Mouse (Mus musculus): ENCODE data around the gene Rps25. TPM values are rescaled to one million over a fixed set of nuclear protein-coding genes. Genes with fewer than 3 reads are reported as not detected.
"Not testable (repeated sequence)": the region's sequence is repeated elsewhere in the genome, so short reads cannot be mapped to it uniquely, and the experiment has no call there.

The Rps25 gene
- polyA plus RNA-seq, 1 experiment, result 226 TPM

- TF ChIP-seq POLR2A (IDR thresholded peaks at IDR 0.05; ENCODE audit: borderline replicate concordance, extremely low read depth, low read depth, low read length) (no peak), CTCF (IDR thresholded peaks at IDR 0.05; ENCODE audit: insufficient read depth, low read length) (no peak)
- Histone ChIP-seq H3K4me3 (replicated peaks; ENCODE audit: extremely low read depth, low read depth, low read length) (no peak overlapping the region), H3K4me1 (ENCODE audit: control insufficient read depth, insufficient read depth, low read length) (no peaks in the 10 kb centered on the region)
- no peak for DNase-seq
- 86% methylated on average over 13 of the region's 13 CpGs for WGBS
Measured at GRCm38 (mm10) chr9:44399114-44399794, 7.7 kb upstream of the Rps25 start.

GRCm38 (mm10) chr9:44399795-44400114 is 7.2 kb upstream of the Rps25 start:
- TF ChIP-seq CTCF (IDR thresholded peaks at IDR 0.05; ENCODE audit: insufficient read depth, low read length) (no peak), POLR2A (IDR thresholded peaks at IDR 0.05; ENCODE audit: borderline replicate concordance, extremely low read depth, low read depth, low read length) (no peak)
- Histone ChIP-seq H3K4me1 (ENCODE audit: control insufficient read depth, insufficient read depth, low read length) (no peaks in the 10 kb centered on the region), H3K4me3 (replicated peaks; ENCODE audit: extremely low read depth, low read depth, low read length) (no peak overlapping the region)
- DNase-seq, result no peak
- WGBS, result 84% methylated on average over 6 of the region's 6 CpGs

DNA sequence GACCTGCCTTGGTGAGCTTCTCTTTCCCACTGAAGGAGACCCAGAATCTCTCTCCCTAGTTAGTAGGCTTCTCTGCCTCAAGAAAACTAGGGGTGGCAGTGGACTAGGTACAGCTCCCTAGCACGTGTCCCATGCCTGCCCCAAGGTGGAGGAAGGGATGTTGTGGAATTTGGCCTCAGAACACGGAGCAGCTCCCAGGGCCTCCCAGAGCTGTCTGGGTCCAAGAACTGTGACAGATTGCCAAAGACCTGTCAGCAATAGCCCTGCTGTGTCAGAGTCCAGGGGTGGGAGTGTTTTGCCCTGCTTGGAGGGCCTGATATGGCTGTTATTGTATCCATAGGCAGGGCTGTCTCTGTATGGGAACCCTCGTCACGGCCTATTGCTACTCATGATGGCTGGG is 5.9 kb upstream of the Rps25 start:
- WGBS, result 72% methylated on average over 4 of the region's 4 CpGs
- Histone ChIP-seq H3K4me1 (ENCODE audit: control insufficient read depth, insufficient read depth, low read length) (no peaks in the 10 kb centered on the region), H3K4me3 (replicated peaks; ENCODE audit: extremely low read depth, low read depth, low read length) (no peak overlapping the region)
- TF ChIP-seq CTCF (IDR thresholded peaks at IDR 0.05; ENCODE audit: insufficient read depth, low read length), result no peak
- TF ChIP-seq POLR2A (IDR thresholded peaks at IDR 0.05; ENCODE audit: borderline replicate concordance, extremely low read depth, low read depth, low read length), result no peak
- no peak for DNase-seq

DNA sequence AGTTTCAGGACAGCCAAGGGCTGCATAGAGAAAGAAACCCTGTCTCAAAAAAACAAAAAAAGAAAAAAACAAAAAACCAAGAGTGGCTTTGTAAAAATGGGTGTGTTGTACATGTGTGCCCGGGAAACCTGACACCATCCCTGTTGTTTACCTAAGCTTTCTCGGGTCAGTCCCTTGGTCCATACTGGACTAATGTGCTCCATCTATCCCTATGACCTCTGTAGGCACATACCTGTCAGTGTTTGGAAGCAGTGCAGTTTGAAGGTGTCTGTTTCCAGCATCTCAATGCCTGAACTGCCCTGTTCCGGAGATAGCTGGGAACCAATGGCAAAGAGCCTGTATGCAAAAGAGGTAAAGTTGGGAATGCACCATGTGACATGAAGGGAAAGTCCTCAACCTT is 1.9 kb upstream of the Rps25 start:
- Histone ChIP-seq H3K4me1 (ENCODE audit: control insufficient read depth, insufficient read depth, low read length) (peaks cover 2% of the 10 kb centered on the region; the same call in 1 of the 2 replicates), H3K4me3 (replicated peaks; ENCODE audit: extremely low read depth, low read depth, low read length) (no peak overlapping the region)
- TF ChIP-seq CTCF (IDR thresholded peaks at IDR 0.05; ENCODE audit: insufficient read depth, low read length) (no peak), POLR2A (IDR thresholded peaks at IDR 0.05; ENCODE audit: borderline replicate concordance, extremely low read depth, low read depth, low read length) (no peak)
- DNase-seq, result no peak
- WGBS, result 63% methylated on average over 3 of the region's 3 CpGs

DNA sequence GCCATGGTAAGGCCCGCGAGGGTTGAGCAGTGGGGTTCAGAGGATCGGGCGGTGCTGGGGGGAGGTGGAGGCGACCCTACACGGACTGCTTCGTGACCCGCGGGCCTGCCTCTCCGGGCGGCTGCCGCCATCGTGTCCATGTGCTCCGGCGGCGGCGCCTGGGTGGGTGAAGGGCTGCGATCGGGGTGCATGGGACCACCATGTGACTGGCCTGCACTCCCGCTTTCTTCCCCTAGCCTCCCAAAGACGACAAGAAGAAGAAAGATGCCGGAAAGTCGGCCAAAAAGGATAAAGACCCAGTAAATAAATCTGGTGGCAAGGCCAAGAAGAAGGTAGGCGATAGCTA is 786 bp downstream of the Rps25 start:
- H3K4me1 ChIP-seq (ENCODE audit: control insufficient read depth, insufficient read depth, low read length), result peaks cover 2% of the 10 kb centered on the region; the same call in 1 of the 2 replicates
- under 1% methylated on average over 24 of the region's 24 CpGs for WGBS
- peak overlapping the region; percentile 95 for H3K4me3 ChIP-seq (replicated peaks; ENCODE audit: extremely low read depth, low read depth, low read length)
- DNase-seq, result no peak
- TF ChIP-seq CTCF (IDR thresholded peaks at IDR 0.05; ENCODE audit: insufficient read depth, low read length) (no peak), POLR2A (IDR thresholded peaks at IDR 0.05; ENCODE audit: borderline replicate concordance, extremely low read depth, low read depth, low read length) (no peak)

DNA sequence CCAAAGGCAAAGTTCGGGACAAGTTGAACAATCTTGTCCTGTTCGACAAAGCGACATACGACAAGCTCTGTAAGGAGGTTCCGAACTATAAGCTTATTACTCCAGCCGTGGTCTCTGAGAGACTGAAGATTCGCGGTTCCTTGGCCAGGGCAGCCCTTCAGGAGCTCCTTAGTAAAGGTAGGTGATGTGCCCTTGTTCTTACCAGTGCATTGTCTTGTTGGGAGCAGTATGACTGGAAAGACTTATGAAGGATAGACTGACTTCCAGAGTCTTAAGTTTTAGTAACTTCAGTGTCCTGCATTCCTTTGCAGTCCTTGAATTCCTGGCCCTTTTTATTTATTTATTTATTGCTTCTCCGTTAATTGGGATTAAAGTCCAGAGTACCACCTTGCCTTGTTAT is 1.8 kb downstream of the Rps25 start:
- 77% methylated on average over 9 of the region's 9 CpGs for WGBS
- not testable (repeated sequence) for DNase-seq; H3K4me3 ChIP-seq (replicated peaks; ENCODE audit: extremely low read depth, low read depth, low read length); H3K4me1 ChIP-seq (ENCODE audit: control insufficient read depth, insufficient read depth, low read length)

- Histone ChIP-seq H3K4me3 (replicated peaks; ENCODE audit: extremely low read depth, low read depth, low read length) (no peak overlapping the region), H3K4me1 (ENCODE audit: control insufficient read depth, insufficient read depth, low read length) (peaks cover 2% of the 10 kb centered on the region; the same call in 1 of the 2 replicates)
- WGBS, result 70% methylated on average over 2 of the region's 2 CpGs
- TF ChIP-seq POLR2A (IDR thresholded peaks at IDR 0.05; ENCODE audit: borderline replicate concordance, extremely low read depth, low read depth, low read length) (no peak), CTCF (IDR thresholded peaks at IDR 0.05; ENCODE audit: insufficient read depth, low read length) (no peak)
- no peak for DNase-seq
Measured at GRCm38 (mm10) chr9:44410647-44411336, 3.9 kb downstream of the Rps25 start.

DNA sequence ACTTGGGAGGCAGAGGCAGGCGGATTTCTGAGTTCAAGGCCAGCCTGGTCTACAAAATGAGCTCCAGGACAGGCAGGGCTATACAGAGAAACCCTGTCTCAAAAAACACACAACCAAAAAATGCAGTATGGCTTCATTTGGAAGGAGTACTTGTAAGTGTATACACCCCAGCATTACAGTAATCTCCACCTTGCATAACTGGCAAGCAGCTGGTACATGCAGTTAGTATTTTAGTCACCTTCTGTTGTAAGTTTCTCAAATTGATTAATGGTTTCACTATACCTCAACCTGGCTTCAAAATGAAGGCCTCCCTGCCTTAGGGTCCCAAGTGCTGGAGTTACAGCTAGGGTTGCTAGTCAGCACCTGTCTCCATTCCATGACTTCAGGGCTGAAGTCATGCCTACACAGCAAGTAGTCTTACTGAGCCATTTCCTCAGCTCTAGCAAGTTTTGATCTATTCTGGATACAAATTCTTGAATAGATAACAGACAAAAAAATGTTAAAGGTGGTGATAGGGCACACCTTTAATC is 4.7 kb downstream of the Rps25 start:
- WGBS, result 90% methylated on average over 1 of the region's 1 CpGs
- DNase-seq, result no peak
- H3K4me1 ChIP-seq (ENCODE audit: control insufficient read depth, insufficient read depth, low read length), result peaks cover 2% of the 10 kb centered on the region; the same call in 1 of the 2 replicates

GRCm38 (mm10) chr9:44412306-44412705 is 5.4 kb downstream of the Rps25 start:
- H3K4me1 ChIP-seq (ENCODE audit: control insufficient read depth, insufficient read depth, low read length), result peaks cover 2% of the 10 kb centered on the region; the same call in 1 of the 2 replicates
- 68% methylated on average over 4 of the region's 4 CpGs for WGBS

More for the DNA sequence above, 4.7 kb downstream of the Rps25 start:
- TF ChIP-seq POLR2A (IDR thresholded peaks at IDR 0.05; ENCODE audit: borderline replicate concordance, extremely low read depth, low read depth, low read length) (no peak), CTCF (IDR thresholded peaks at IDR 0.05; ENCODE audit: insufficient read depth, low read length) (no peak)
- no peak overlapping the region for H3K4me3 ChIP-seq (replicated peaks; ENCODE audit: extremely low read depth, low read depth, low read length)

GRCm38 (mm10) chr9:44412781-44413180 is 5.8 kb downstream of the Rps25 start:
- Histone ChIP-seq H3K4me3 (replicated peaks; ENCODE audit: extremely low read depth, low read depth, low read length) (no peak overlapping the region), H3K4me1 (ENCODE audit: control insufficient read depth, insufficient read depth, low read length) (peaks cover 2% of the 10 kb centered on the region; the same call in 1 of the 2 replicates)
- no peak for DNase-seq
- 60% methylated on average over 2 of the region's 2 CpGs for WGBS
- TF ChIP-seq POLR2A (IDR thresholded peaks at IDR 0.05; ENCODE audit: borderline replicate concordance, extremely low read depth, low read depth, low read length), result no peak
- TF ChIP-seq CTCF (IDR thresholded peaks at IDR 0.05; ENCODE audit: insufficient read depth, low read length), result no peak

More at GRCm38 (mm10) chr9:44412306-44412705, 5.4 kb downstream of the Rps25 start:
- TF ChIP-seq POLR2A (IDR thresholded peaks at IDR 0.05; ENCODE audit: borderline replicate concordance, extremely low read depth, low read depth, low read length) (no peak), CTCF (IDR thresholded peaks at IDR 0.05; ENCODE audit: insufficient read depth, low read length) (no peak)
- DNase-seq, result no peak
- H3K4me3 ChIP-seq (replicated peaks; ENCODE audit: extremely low read depth, low read depth, low read length), result no peak overlapping the region
